Mouse (Mus musculus): ENCODE results near the gene Cacna2d4.

- TF ChIP-seq POLR2A (IDR thresholded peaks at IDR 0.05; ENCODE audit: low read depth, low read length) = no peak
- TF ChIP-seq CTCF (IDR thresholded peaks at IDR 0.05; ENCODE audit: extremely low read depth, insufficient read depth, insufficient read length, insufficient replicate concordance) = no peak
These were observed 10.6 kb upstream of the Cacna2d4 start for GRCm38 (mm10) chr6:119225731-119226130.

All from spleen, adult 2 months (tissue).